In genomic region chr8:88646837-88647778, GRCm38 (mm10) we compare ENCODE assay signal across 9 mouse cellular contexts. TPM values are rescaled to one million over a fixed set of nuclear protein-coding genes. Genes with fewer than 3 reads are reported as not detected.
DNase-seq lines count a peak whose midpoint lies in the region; ATAC-seq lines count a peak whose summit lies in the region.
"Had no signal": no experiment of that assay in that cellular context is flagged by ENCODE, and none has a peak within 500 bp of the region (broad histone marks: within the 10 kb centered on the region; RNA-seq: fewer than 3 reads in every experiment).

Gene Nod2, plus strand, starts transcription at chr8:88647315.

- H3K4me2 ChIP-seq in hindbrain, embryonic 15.5 days = peak within 1 kb of the TSS; percentile 61
- peak within 1 kb of the TSS; percentile 52 for H3K4me2 ChIP-seq in midbrain, embryonic 15.5 days

- no peak within 1 kb of the TSS; the same call in 1 of the 2 replicates for H3K9ac ChIP-seq in hindbrain, embryonic 15.5 days
- H3K9ac ChIP-seq in midbrain, embryonic 15.5 days = peak within 1 kb of the TSS; percentile 2; the same call in 1 of the 2 replicates

- no peaks in the 10 kb centered on the region for H3K36me3 ChIP-seq in hindbrain, embryonic 15.5 days
- no peaks in the 10 kb centered on the region for H3K36me3 ChIP-seq in midbrain, embryonic 15.5 days (replicated peaks)

- DNase-seq in layer of hippocampus, adult 9-11 months = peak; percentile 47
- no peak for DNase-seq in layer of hippocampus, postnatal 14 days (ENCODE audit: low spot score in 2 of 2)
- peak; percentile 28 to 52 for DNase-seq in cerebellum, postnatal 14 days
- DNase-seq in gastrocnemius, adult 8-10 months (ENCODE audit: low spot score in 2 of 2) = peak; percentile 69 to 71
- peak; percentile 86 for DNase-seq in liver
- DNase-seq in spleen, postnatal 4 days (ENCODE audit: low spot score in 2 of 2) = peak; percentile 69 to 79

- H3K9me3 ChIP-seq in hindbrain, embryonic 15.5 days = no peaks in the 10 kb centered on the region
- H3K9me3 ChIP-seq in midbrain, embryonic 15.5 days = no peaks in the 10 kb centered on the region

- no peak within 1 kb of the TSS for H3K27ac ChIP-seq in hindbrain, embryonic 15.5 days (replicated peaks)
- no peak within 1 kb of the TSS for H3K27ac ChIP-seq in midbrain, embryonic 15.5 days

- H3K27me3 ChIP-seq in hindbrain, embryonic 15.5 days = peaks cover 11% of the 10 kb centered on the region; the same call in 1 of the 2 replicates
- no peaks in the 10 kb centered on the region; the same call in 1 of the 2 replicates for H3K27me3 ChIP-seq in midbrain, embryonic 15.5 days (replicated peaks)

- 9% methylated on average over 33 of the region's 33 CpGs for WGBS in hindbrain, embryonic 15.5 days
- WGBS in midbrain, embryonic 15.5 days = 10% methylated on average over 33 of the region's 33 CpGs

- H3K4me1 ChIP-seq in hindbrain, embryonic 15.5 days (replicated peaks) = 0 out of 2 replicates have a peak, but pooled peaks cover 8% of the 10 kb centered on the region
- peaks cover 12% of the 10 kb centered on the region for H3K4me1 ChIP-seq in midbrain, embryonic 15.5 days

- ATAC-seq in hindbrain, embryonic 15.5 days (ENCODE audit: low FRiP score, low read depth) = peak; percentile 54; the same call in 1 of the 2 replicates
- ATAC-seq in midbrain, embryonic 15.5 days (replicated peaks) = no peak; the same call in 1 of the 2 replicates
- ATAC-seq: Patski had no signal

- H3K4me3 ChIP-seq in hindbrain, embryonic 15.5 days = peak within 1 kb of the TSS; percentile 30
- H3K4me3 ChIP-seq in midbrain, embryonic 15.5 days = peak within 1 kb of the TSS; percentile 26

RNA-seq across cellular contexts. Expression of gene Nod2, which starts in this region (rescaled TPM):
- total RNA-seq in layer of hippocampus, postnatal 14 days (2021) = under 1 TPM; 0.37 to 0.60 TPM
- total RNA-seq in gastrocnemius, adult 8-10 months (2022) = under 1 TPM; 0.13 to 0.29 (median 0.20) TPM
- polyA plus RNA-seq in hindbrain, embryonic 15.5 days (2015; fragmentation: Nextera tagmentation; extraction: Ambion mirVana) = 0.10 TPM in 1 of 2 replicates, not detected in the other
- polyA plus RNA-seq in midbrain, embryonic 15.5 days (2015; fragmentation: Nextera tagmentation; extraction: Ambion mirVana) = 0.15 and 0.18 TPM in 2 replicates
- polyA plus RNA-seq: Patski had no signal

Comparison
In these comparisons a context has a peak if more than half of its experiments do, and no peak if none do; other contexts are left out.
1. DNase-seq: peak in layer of hippocampus, adult 9-11 months (single experiment), cerebellum, postnatal 14 days (2 of 2), liver (single experiment) and spleen, postnatal 4 days (2 of 2); none in layer of hippocampus, postnatal 14 days (0 of 2).
2. Peak in DNase-seq in gastrocnemius, adult 8-10 months; RNA of the gene not detected or under 1 TPM.
3. Peak in ATAC-seq, H3K4me3 ChIP-seq and H3K4me2 ChIP-seq in hindbrain, embryonic 15.5 days; RNA of the gene not detected or under 1 TPM.